Mouse (Mus musculus) midbrain, embryonic 10.5 days (tissue): ENCODE results near the gene Rapgef3. TPM values are rescaled to one million over a fixed set of nuclear protein-coding genes. Genes with fewer than 3 reads are reported as not detected.

Experiments used
- DNase-seq: peaks from one replicate; pipeline ENCODE4 v3.0.0-alpha.2; 2017; ENCODE audit warnings: low spot score
- H3K27ac ChIP-seq: fragments of 300-500 bp; sonication (generic); replicated peaks from 2 replicates; pipeline ENCODE4 v1.5.1; 2016; ENCODE audit warnings: mild to moderate bottlenecking
- H3K27me3 ChIP-seq: fragments of 300-500 bp; sonication (generic); 2 replicates; pipeline ENCODE4 v1.6.1; 2016; ENCODE audit warnings: low read depth, mild to moderate bottlenecking; ENCODE audit not compliant: poor library complexity, severe bottlenecking
- H3K36me3 ChIP-seq: fragments of 300-500 bp; sonication (generic); 2 replicates; pipeline ENCODE4 v1.6.1; 2016; ENCODE audit warnings: mild to moderate bottlenecking, moderate library complexity
- H3K4me1 ChIP-seq: fragments of 300-500 bp; sonication (generic); 2 replicates; pipeline ENCODE4 v1.6.1; 2016
- H3K4me3 ChIP-seq: fragments of 300-500 bp; sonication (generic); 2 replicates; pipeline ENCODE4 v1.5.1; 2016; ENCODE audit warnings: mild to moderate bottlenecking, moderate library complexity
- H3K9me3 ChIP-seq: fragments of 300-500 bp; sonication (generic); replicated peaks from 2 replicates; pipeline ENCODE4 v1.6.1; 2016; ENCODE audit warnings: mild to moderate bottlenecking
- WGBS: fragments of 180-500 bp; shearing (Covaris S2); methylation state at CpG from one replicate; pipeline ENCODE4 v1.1.7; 2016; 5-methylcytosine and 5-hydroxymethylcytosine counted together
- polyA plus RNA-seq: library from polyadenylated mRNA; unstranded; fragments of >200 nt; fragmentation: Nextera tagmentation; extraction: Ambion mirVana; gene quantifications from 2 replicates; pipeline ENCODE4 v1.2.1, GENCODE M21; 2016

Rapgef3 gene
- polyA plus RNA-seq, 1 experiment from 2014 or later, result 5.3 TPM

- H3K4me1 ChIP-seq, result peaks cover 57% of the 10 kb centered on the region
- 71% methylated on average over 9 of the region's 9 CpGs for WGBS
- H3K27me3 ChIP-seq, result peaks cover 65% of the 10 kb centered on the region
These were observed 5.0 kb downstream of the Rapgef3 start for GRCm38 (mm10) chr15:97762733-97763132.

GRCm38 (mm10) chr15:97761438-97761837 is 6.3 kb downstream of the Rapgef3 start:
- Histone ChIP-seq H3K4me1 (peaks cover 44% of the 10 kb centered on the region), H3K27ac (0 out of 2 replicates have a peak overlapping the region, but pooled peaks have one; percentile 25), H3K9me3 (no peaks in the 10 kb centered on the region), H3K4me3 (no peak overlapping the region), H3K27me3 (peaks cover 52% of the 10 kb centered on the region), H3K36me3 (no peaks in the 10 kb centered on the region)
- WGBS, result 41% methylated on average over 13 of the region's 13 CpGs
- DNase-seq, result no peak

More at GRCm38 (mm10) chr15:97762733-97763132, 5.0 kb downstream of the Rapgef3 start:
- H3K27ac ChIP-seq, result no peak overlapping the region; the same call in 1 of the 2 replicates
- no peaks in the 10 kb centered on the region for H3K9me3 ChIP-seq
- DNase-seq, result no peak
- no peak overlapping the region for H3K4me3 ChIP-seq
- no peaks in the 10 kb centered on the region for H3K36me3 ChIP-seq

DNA sequence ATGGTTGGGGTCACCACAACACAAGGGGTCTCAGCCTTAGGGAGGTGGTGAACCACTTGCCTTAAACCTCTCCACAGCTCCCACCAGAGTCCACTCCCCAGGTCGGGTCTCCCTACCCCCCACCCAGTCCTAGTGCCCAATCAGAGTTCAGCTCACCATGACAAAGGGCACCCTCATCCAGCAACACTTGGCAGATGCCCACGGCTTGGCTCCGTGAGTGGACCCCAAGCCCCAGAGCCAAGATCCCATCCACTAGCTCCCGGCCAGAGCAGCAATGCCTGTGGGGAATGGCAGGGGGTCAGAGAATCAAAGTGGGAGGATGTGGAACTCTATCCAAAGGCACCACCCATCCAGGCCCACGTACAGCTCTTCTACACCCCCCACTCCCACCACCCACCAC is 6.8 kb downstream of the Rapgef3 start:
- Histone ChIP-seq H3K27ac (no peak overlapping the region), H3K27me3 (peaks cover 47% of the 10 kb centered on the region), H3K9me3 (no peaks in the 10 kb centered on the region), H3K36me3 (no peaks in the 10 kb centered on the region), H3K4me1 (peaks cover 43% of the 10 kb centered on the region), H3K4me3 (no peak overlapping the region)
- WGBS, result 74% methylated on average over 5 of the region's 5 CpGs
- DNase-seq, result no peak

DNA sequence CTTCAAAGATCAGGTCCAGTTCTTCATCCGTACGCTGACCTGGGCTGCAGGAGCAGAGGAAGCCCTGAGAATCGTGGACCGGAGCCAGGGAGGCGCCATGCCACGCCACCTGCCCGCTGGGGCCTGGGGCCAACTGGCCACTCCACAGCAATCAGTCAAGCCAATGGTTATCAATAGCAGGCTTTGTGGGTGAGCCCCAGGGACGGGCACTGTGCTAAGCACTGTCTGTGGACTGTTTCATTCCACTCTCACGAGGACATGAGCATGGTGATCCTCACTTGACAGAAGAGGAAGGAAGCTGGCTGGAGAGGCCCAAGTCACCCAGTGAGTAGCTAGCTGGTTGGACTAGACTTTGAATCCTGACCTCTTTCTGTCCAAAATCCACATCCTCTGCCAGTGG is 7.8 kb downstream of the Rapgef3 start:
- H3K4me3 ChIP-seq, result no peak overlapping the region
- WGBS, result 93% methylated on average over 9 of the region's 9 CpGs
- no peaks in the 10 kb centered on the region for H3K36me3 ChIP-seq
- no peak overlapping the region for H3K27ac ChIP-seq
- peaks cover 37% of the 10 kb centered on the region for H3K27me3 ChIP-seq
- DNase-seq, result no peak
- no peaks in the 10 kb centered on the region for H3K9me3 ChIP-seq
- peaks cover 43% of the 10 kb centered on the region for H3K4me1 ChIP-seq

GRCm38 (mm10) chr15:97755361-97755760 is 12.4 kb downstream of the Rapgef3 start:
- DNase-seq, result no peak
- 59% methylated on average over 8 of the region's 8 CpGs for WGBS
- Histone ChIP-seq H3K4me1 (peaks cover 34% of the 10 kb centered on the region), H3K4me3 (no peak overlapping the region), H3K27ac (no peak overlapping the region), H3K36me3 (no peaks in the 10 kb centered on the region), H3K27me3 (no peaks in the 10 kb centered on the region), H3K9me3 (no peaks in the 10 kb centered on the region)

DNA sequence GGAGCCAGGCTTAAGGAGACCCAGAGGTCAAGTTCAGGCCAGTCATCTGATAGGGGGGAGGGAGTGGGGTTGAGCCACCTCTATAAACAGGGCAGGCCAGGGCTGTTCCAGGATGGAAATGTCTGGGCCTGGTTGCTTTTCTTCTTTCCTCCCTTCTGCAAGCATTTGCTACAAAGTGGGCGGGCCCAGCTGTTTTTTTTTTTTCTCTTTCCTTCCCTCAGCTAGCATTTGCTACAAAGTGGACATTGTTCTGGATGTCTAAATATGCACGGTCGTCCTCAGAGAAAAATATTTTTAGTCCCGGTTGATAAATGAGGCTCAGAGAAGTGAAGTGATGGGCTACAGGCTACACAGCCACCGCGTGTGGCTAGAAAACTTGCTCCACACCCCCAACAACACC is 13.3 kb downstream of the Rapgef3 start:
- no peaks in the 10 kb centered on the region for H3K36me3 ChIP-seq
- H3K27ac ChIP-seq, result peak overlapping the region; percentile 57; the same call in 1 of the 2 replicates
- WGBS, result 87% methylated on average over 6 of the region's 6 CpGs
- no peak overlapping the region for H3K4me3 ChIP-seq
- no peaks in the 10 kb centered on the region for H3K27me3 ChIP-seq
- H3K4me1 ChIP-seq, result peaks cover 37% of the 10 kb centered on the region
- no peaks in the 10 kb centered on the region for H3K9me3 ChIP-seq
- DNase-seq, result no peak

DNA sequence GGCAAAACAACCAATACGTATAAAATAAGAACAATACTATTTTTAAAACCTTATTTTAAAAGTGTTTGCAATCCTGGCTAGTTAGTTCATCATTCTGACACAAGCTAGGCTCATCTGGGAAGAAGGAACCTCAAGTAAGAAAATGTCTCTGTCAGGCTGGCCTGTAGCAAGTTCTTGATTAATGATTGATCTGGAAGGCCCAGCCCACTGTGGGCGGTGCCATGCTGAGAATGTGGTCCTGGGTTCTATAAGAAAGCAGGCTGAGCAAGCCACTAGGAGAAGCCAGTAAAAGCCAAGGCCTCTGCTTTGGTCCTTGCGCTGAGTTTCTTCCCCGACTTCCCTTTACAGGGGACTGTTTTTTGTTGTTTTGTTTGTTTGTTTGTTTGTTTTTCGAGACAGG is 15.3 kb downstream of the Rapgef3 start:
- H3K9me3 ChIP-seq, result no peaks in the 10 kb centered on the region
- H3K27me3 ChIP-seq, result no peaks in the 10 kb centered on the region
- DNase-seq, result no peak
- 92% methylated on average over 5 of the region's 5 CpGs for WGBS
- H3K27ac ChIP-seq, result no peak overlapping the region
- no peak overlapping the region for H3K4me3 ChIP-seq
- H3K4me1 ChIP-seq, result peaks cover 53% of the 10 kb centered on the region
- H3K36me3 ChIP-seq, result no peaks in the 10 kb centered on the region

DNA sequence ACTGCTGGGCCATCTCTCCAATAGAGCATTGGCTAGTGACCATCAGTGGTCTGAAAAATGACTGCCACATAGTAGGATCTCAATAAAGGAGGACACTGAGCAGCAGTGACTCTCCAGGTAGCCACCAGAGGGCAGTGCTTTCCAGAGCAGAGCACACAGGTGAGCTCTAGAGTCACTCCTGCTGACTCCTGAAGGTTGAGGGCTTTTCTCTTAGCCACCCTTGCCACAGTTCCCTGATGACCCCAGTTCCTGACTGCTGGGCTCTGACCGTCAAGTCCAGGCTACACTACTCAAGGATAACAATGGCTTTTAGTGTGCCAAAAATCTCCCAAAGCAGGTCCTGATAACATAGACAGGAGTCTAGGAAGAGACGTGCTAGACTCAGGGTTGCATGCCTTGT is 16.1 kb downstream of the Rapgef3 start:
- H3K36me3 ChIP-seq, result no peaks in the 10 kb centered on the region
- 84% methylated on average over 2 of the region's 2 CpGs for WGBS
- no peak overlapping the region for H3K27ac ChIP-seq
- H3K4me3 ChIP-seq, result no peak overlapping the region
- H3K9me3 ChIP-seq, result no peaks in the 10 kb centered on the region
- peaks cover 53% of the 10 kb centered on the region for H3K4me1 ChIP-seq
- DNase-seq, result no peak
- H3K27me3 ChIP-seq, result no peaks in the 10 kb centered on the region

GRCm38 (mm10) chr15:97750697-97751096 is 17.1 kb downstream of the Rapgef3 start:
- 77% methylated on average over 12 of the region's 12 CpGs for WGBS

DNA sequence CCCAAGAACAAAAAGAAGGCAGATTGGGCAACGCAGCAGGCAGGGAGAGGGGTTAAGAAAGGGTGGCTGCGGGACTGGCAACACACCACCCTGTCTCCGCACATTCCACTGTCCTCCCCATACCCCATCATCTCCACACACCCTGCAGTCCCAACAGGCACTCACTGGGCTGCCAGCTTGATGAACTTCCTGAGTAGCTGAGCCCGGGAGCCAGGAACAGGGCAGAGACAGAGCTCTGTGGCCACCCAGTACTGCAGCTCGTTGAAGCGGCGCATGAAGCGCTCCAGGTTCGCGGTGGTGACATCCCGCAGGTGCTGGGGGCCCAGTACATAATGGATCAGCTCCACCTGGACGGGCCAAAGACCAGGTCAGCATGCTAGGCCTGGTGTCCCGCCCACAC is 17.9 kb downstream of the Rapgef3 start:
- Histone ChIP-seq H3K27me3 (no peaks in the 10 kb centered on the region), H3K27ac (peak overlapping the region; percentile 63), H3K9me3 (no peaks in the 10 kb centered on the region), H3K4me1 (peaks cover 45% of the 10 kb centered on the region), H3K4me3 (no peak overlapping the region), H3K36me3 (no peaks in the 10 kb centered on the region)
- DNase-seq, result no peak
- WGBS, result 90% methylated on average over 13 of the region's 13 CpGs

More at GRCm38 (mm10) chr15:97750697-97751096, 17.1 kb downstream of the Rapgef3 start:
- H3K4me1 ChIP-seq, result peaks cover 46% of the 10 kb centered on the region
- peak overlapping the region; percentile 63 for H3K27ac ChIP-seq
- no peak for DNase-seq
- H3K36me3 ChIP-seq, result no peaks in the 10 kb centered on the region
- no peak overlapping the region for H3K4me3 ChIP-seq
- no peaks in the 10 kb centered on the region for H3K27me3 ChIP-seq
- H3K9me3 ChIP-seq, result no peaks in the 10 kb centered on the region

- Histone ChIP-seq H3K27me3 (no peaks in the 10 kb centered on the region), H3K27ac (no peak overlapping the region), H3K4me1 (peaks cover 43% of the 10 kb centered on the region), H3K4me3 (no peak overlapping the region), H3K9me3 (no peaks in the 10 kb centered on the region), H3K36me3 (no peaks in the 10 kb centered on the region)
- no peak for DNase-seq
- 86% methylated on average over 9 of the region's 9 CpGs for WGBS
These were observed 18.4 kb downstream of the Rapgef3 start for GRCm38 (mm10) chr15:97749397-97749796.

GRCm38 (mm10) chr15:97748964-97749363 is 18.8 kb downstream of the Rapgef3 start:
- DNase-seq, result no peak
- peaks cover 38% of the 10 kb centered on the region for H3K4me1 ChIP-seq
- no peak overlapping the region for H3K4me3 ChIP-seq
- H3K9me3 ChIP-seq, result no peaks in the 10 kb centered on the region
- no peaks in the 10 kb centered on the region for H3K36me3 ChIP-seq
- H3K27me3 ChIP-seq, result no peaks in the 10 kb centered on the region
- H3K27ac ChIP-seq, result no peak overlapping the region
- 83% methylated on average over 4 of the region's 4 CpGs for WGBS

- peaks cover 34% of the 10 kb centered on the region for H3K4me1 ChIP-seq
- DNase-seq, result peak; percentile 51
- no peaks in the 10 kb centered on the region for H3K27me3 ChIP-seq
- peak overlapping the region; percentile 43 for H3K27ac ChIP-seq
- no peaks in the 10 kb centered on the region for H3K36me3 ChIP-seq
- WGBS, result 42% methylated on average over 10 of the region's 10 CpGs
- no peaks in the 10 kb centered on the region for H3K9me3 ChIP-seq
- H3K4me3 ChIP-seq, result no peak overlapping the region
These were observed 19.5 kb downstream of the Rapgef3 start for GRCm38 (mm10) chr15:97748309-97748708.

- 88% methylated on average over 4 of the region's 4 CpGs for WGBS
- Histone ChIP-seq H3K4me1 (peaks cover 40% of the 10 kb centered on the region), H3K9me3 (no peaks in the 10 kb centered on the region), H3K36me3 (no peaks in the 10 kb centered on the region), H3K27ac (no peak overlapping the region), H3K27me3 (no peaks in the 10 kb centered on the region), H3K4me3 (no peak overlapping the region)
- no peak for DNase-seq
These were observed 20.3 kb downstream of the Rapgef3 start for GRCm38 (mm10) chr15:97747486-97747885.
